Mouse (Mus musculus) forebrain, embryonic 12.5 days (tissue): ENCODE data around the gene Mapkapk2. TPM values are rescaled to one million over a fixed set of nuclear protein-coding genes. Genes with fewer than 3 reads are reported as not detected.
"Not testable (repeated sequence)": the region's sequence is repeated elsewhere in the genome, so short reads cannot be mapped to it uniquely, and the experiment has no call there.

Experiments used
- ATAC-seq: fragments of 200-750 bp; cut with Nextera tagmentation; 2 replicates; pipeline ENCODE4 v1.8.0; 2017; ENCODE audit warnings: moderate TSS enrichment; ENCODE audit not compliant: low FRiP score
- H3K27ac ChIP-seq: fragments of 300-500 bp; sonication (generic); 2 replicates; pipeline ENCODE4 v1.5.1; 2016; ENCODE audit warnings: mild to moderate bottlenecking
- H3K27me3 ChIP-seq: fragments of 300-500 bp; sonication (generic); 2 replicates; pipeline ENCODE4 v1.6.1; 2016; ENCODE audit warnings: mild to moderate bottlenecking
- H3K36me3 ChIP-seq: fragments of 300-500 bp; sonication (generic); replicated peaks from 2 replicates; pipeline ENCODE4 v1.6.1; 2016; ENCODE audit warnings: mild to moderate bottlenecking
- H3K4me1 ChIP-seq: fragments of 300-500 bp; sonication (generic); 2 replicates; pipeline ENCODE4 v1.6.1; 2016
- H3K4me2 ChIP-seq: fragments of 300-500 bp; sonication (generic); 2 replicates; pipeline ENCODE4 v1.6.1; 2016; ENCODE audit warnings: mild to moderate bottlenecking, moderate library complexity
- H3K4me3 ChIP-seq: fragments of 300-500 bp; sonication (generic); replicated peaks from 2 replicates; pipeline ENCODE4 v1.5.1; 2016; ENCODE audit warnings: mild to moderate bottlenecking
- H3K9ac ChIP-seq: fragments of 300-500 bp; sonication (generic); 2 replicates; pipeline ENCODE4 v1.6.1; 2016; ENCODE audit warnings: mild to moderate bottlenecking
- H3K9me3 ChIP-seq: fragments of 300-500 bp; sonication (generic); 2 replicates; pipeline ENCODE4 v1.6.1; 2016
- WGBS: fragments of 180-500 bp; shearing (Covaris S2); methylation state at CpG from one replicate; pipeline ENCODE4 v1.1.7; 2016; 5-methylcytosine and 5-hydroxymethylcytosine counted together
- polyA plus RNA-seq: library from polyadenylated mRNA; unstranded; fragments of >200 nt; fragmentation: Nextera tagmentation; extraction: Ambion mirVana; gene quantifications from 2 replicates; pipeline ENCODE4 v1.2.1, GENCODE M21; 2016

Mapkapk2 gene
- polyA plus RNA-seq, 1 experiment from 2014 or later, result 55.3 TPM

DNA sequence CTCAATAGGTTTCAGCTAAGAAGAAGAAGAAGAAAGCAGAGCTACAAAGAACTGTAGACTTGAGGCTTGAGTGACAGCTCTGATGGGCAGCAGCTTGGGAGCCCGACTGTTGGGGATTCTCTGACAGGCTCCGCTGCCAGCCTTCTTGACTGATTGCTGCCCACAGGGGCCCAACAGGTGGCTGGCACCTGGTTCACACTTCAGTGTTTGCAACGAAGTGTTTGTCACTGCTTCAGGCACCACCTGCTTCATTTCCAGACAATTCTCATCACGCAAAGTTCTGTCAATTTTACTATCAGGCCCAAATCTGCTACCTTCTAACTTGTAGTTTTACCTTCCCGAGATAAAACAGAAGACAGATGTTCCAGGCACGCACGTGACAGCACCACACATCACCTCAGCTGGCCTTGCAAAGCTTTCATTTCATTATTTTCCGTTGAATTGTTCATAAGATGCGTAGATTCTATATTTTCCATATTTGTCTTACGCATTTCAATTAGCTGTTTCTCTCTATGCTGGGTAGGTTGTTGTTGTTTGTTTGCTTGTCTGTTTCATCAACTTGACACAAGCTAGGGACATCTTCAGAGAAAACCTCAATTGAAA is 59.1 kb downstream of the Mapkapk2 start:
- H3K4me3 ChIP-seq, result no peak overlapping the region
- ATAC-seq, result no peak
- no peaks in the 10 kb centered on the region for H3K36me3 ChIP-seq
- no peak overlapping the region for H3K4me2 ChIP-seq
- H3K9me3 ChIP-seq, result no peaks in the 10 kb centered on the region
- 92% methylated on average over 10 of the region's 10 CpGs for WGBS
- no peak overlapping the region for H3K27ac ChIP-seq
- no peaks in the 10 kb centered on the region for H3K4me1 ChIP-seq
- H3K9ac ChIP-seq, result no peak overlapping the region
- no peaks in the 10 kb centered on the region for H3K27me3 ChIP-seq

DNA sequence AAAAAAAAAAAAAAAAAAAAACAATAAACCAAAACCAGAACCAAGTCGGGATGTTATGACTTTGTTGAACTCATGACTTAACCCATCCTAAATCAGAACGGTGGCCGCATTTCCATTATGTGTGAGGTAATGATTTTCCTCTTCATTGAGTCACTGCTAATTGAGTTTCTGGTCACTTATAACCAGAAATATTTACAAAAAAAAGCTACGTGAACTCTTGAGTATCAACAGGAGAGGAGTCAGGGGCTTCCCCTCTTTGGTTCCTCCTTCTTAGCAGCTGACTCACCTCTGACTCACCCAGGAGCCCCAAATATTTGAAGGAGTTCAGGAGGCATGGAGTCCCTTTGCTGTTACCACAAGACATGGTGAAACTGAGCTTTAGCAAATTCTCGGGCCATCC is 59.6 kb downstream of the Mapkapk2 start:
- ATAC-seq, result no peak
- WGBS, result 98% methylated on average over 5 of the region's 5 CpGs
- no peak overlapping the region for H3K27ac ChIP-seq

DNA sequence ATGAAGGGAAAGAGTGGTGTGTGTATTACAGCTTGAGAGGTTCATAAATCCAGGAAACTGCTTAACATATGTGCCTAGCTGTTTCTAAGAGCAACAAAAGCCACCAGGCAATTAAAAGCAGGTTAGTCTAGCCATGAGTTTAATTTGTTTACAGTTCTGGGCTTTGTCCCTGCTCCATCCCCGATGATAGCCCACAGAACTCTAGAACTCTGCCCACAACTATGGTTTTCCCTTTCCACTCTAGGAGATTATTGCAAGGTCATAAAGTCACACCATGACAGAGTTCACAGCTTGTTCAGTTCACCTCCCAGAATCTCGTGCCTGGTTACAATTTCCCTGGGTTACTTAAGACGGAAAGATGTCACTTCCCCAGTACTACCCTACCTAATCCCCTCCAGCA is 66.4 kb downstream of the Mapkapk2 start:
- Histone ChIP-seq H3K4me2 (no peak overlapping the region), H3K4me3 (no peak overlapping the region), H3K9ac (no peak overlapping the region), H3K27me3 (no peaks in the 10 kb centered on the region), H3K36me3 (no peaks in the 10 kb centered on the region), H3K27ac (no peak overlapping the region), H3K4me1 (no peaks in the 10 kb centered on the region), H3K9me3 (no peaks in the 10 kb centered on the region)
- WGBS, result 60% methylated on average over 3 of the region's 3 CpGs
- no peak for ATAC-seq

More for the DNA sequence above, 59.6 kb downstream of the Mapkapk2 start:
- Histone ChIP-seq H3K36me3 (no peaks in the 10 kb centered on the region), H3K27me3 (no peaks in the 10 kb centered on the region), H3K4me2 (no peak overlapping the region), H3K9ac (no peak overlapping the region), H3K9me3 (no peaks in the 10 kb centered on the region), H3K4me1 (no peaks in the 10 kb centered on the region), H3K4me3 (no peak overlapping the region)

GRCm38 (mm10) chr1:131030261-131030660 is 67.4 kb downstream of the Mapkapk2 start:
- 75% methylated on average over 7 of the region's 7 CpGs for WGBS
- Histone ChIP-seq H3K4me3 (no peak overlapping the region), H3K27ac (no peak overlapping the region), H3K27me3 (no peaks in the 10 kb centered on the region), H3K9ac (no peak overlapping the region), H3K4me1 (no peaks in the 10 kb centered on the region), H3K4me2 (no peak overlapping the region), H3K9me3 (no peaks in the 10 kb centered on the region), H3K36me3 (no peaks in the 10 kb centered on the region)
- no peak for ATAC-seq

- Histone ChIP-seq H3K27ac (no peak overlapping the region), H3K4me1 (no peaks in the 10 kb centered on the region), H3K9ac (no peak overlapping the region), H3K27me3 (no peaks in the 10 kb centered on the region), H3K36me3 (no peaks in the 10 kb centered on the region), H3K4me3 (no peak overlapping the region), H3K9me3 (no peaks in the 10 kb centered on the region), H3K4me2 (no peak overlapping the region)
- ATAC-seq, result no peak
- WGBS, result 89% methylated on average over 3 of the region's 3 CpGs
Observed at GRCm38 (mm10) chr1:131029215-131029614, 68.4 kb downstream of the Mapkapk2 start.

GRCm38 (mm10) chr1:131025843-131026190 is 71.8 kb downstream of the Mapkapk2 start:
- Histone ChIP-seq H3K4me2 (no peak overlapping the region), H3K9ac (no peak overlapping the region), H3K4me3 (no peak overlapping the region), H3K4me1 (no peaks in the 10 kb centered on the region), H3K36me3 (no peaks in the 10 kb centered on the region), H3K27ac (no peak overlapping the region), H3K27me3 (no peaks in the 10 kb centered on the region), H3K9me3 (no peaks in the 10 kb centered on the region)
- WGBS, result 87% methylated on average over 4 of the region's 4 CpGs
- no peak for ATAC-seq

GRCm38 (mm10) chr1:131024900-131025842 is 72.5 kb downstream of the Mapkapk2 start:
- H3K36me3 ChIP-seq, result no peaks in the 10 kb centered on the region
- H3K4me3 ChIP-seq, result no peak overlapping the region
- no peak for ATAC-seq
- WGBS, result 83% methylated on average over 8 of the region's 8 CpGs
- no peak overlapping the region for H3K9ac ChIP-seq
- H3K4me1 ChIP-seq, result no peaks in the 10 kb centered on the region
- no peaks in the 10 kb centered on the region for H3K9me3 ChIP-seq
- no peak overlapping the region for H3K4me2 ChIP-seq
- H3K27ac ChIP-seq, result no peak overlapping the region
- H3K27me3 ChIP-seq, result no peaks in the 10 kb centered on the region

DNA sequence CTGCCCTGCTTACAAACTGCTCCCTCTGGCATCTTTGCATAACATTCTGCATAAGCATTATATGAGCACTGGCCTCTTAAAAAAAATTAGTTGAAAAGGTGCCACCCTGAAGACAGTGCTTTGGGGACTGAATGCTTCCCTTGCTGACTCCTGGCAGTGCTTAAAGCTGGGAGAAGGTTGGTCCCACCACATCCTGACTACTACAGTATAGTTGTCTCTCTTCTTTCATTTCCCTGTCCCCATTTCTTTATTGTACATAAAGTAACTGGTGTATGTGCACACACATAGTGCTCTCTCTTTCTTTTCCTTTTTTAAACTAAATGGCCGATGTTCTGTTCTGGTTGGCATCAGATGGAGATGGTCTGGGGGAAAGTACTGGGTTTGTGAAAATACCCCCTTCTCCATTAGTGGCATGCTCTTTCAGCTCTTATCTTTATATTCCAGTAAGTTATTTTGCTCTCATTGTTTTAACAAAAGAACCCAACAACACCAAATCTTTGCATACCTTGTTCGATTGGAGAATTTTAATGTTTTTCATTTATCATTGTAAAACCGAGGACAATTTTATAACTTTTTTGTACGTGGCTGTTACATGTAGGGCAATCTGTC is 74.3 kb downstream of the Mapkapk2 start:
- not testable (repeated sequence) for H3K27me3 ChIP-seq, H3K4me1 ChIP-seq, H3K4me2 ChIP-seq, H3K36me3 ChIP-seq, H3K27ac ChIP-seq, ATAC-seq, H3K4me3 ChIP-seq, H3K9ac ChIP-seq, H3K9me3 ChIP-seq
- 93% methylated on average over 4 of the region's 4 CpGs for WGBS

GRCm38 (mm10) chr1:131022591-131023249 is 74.9 kb downstream of the Mapkapk2 start:
- Histone ChIP-seq H3K36me3 (no peaks in the 10 kb centered on the region), H3K4me3 (no peak overlapping the region), H3K4me2 (no peak overlapping the region), H3K9ac (no peak overlapping the region), H3K4me1 (no peaks in the 10 kb centered on the region), H3K27me3 (no peaks in the 10 kb centered on the region), H3K9me3 (no peaks in the 10 kb centered on the region), H3K27ac (no peak overlapping the region)
- 80% methylated on average over 5 of the region's 5 CpGs for WGBS
- no peak for ATAC-seq

- 83% methylated on average over 11 of the region's 11 CpGs for WGBS
- no peak overlapping the region for H3K27ac ChIP-seq
- no peaks in the 10 kb centered on the region for H3K27me3 ChIP-seq
- H3K9me3 ChIP-seq, result no peaks in the 10 kb centered on the region
- no peaks in the 10 kb centered on the region for H3K4me1 ChIP-seq
- no peaks in the 10 kb centered on the region for H3K36me3 ChIP-seq
- ATAC-seq, result no peak
- no peak overlapping the region for H3K9ac ChIP-seq
- no peak overlapping the region for H3K4me3 ChIP-seq
- no peak overlapping the region for H3K4me2 ChIP-seq
Observed at GRCm38 (mm10) chr1:131021900-131022590, 75.6 kb downstream of the Mapkapk2 start.

- no peak overlapping the region for H3K4me2 ChIP-seq
- no peak overlapping the region for H3K4me3 ChIP-seq
- no peaks in the 10 kb centered on the region for H3K4me1 ChIP-seq
- WGBS, result 85% methylated on average over 9 of the region's 9 CpGs
- no peak for ATAC-seq
- no peak overlapping the region for H3K9ac ChIP-seq
- no peaks in the 10 kb centered on the region for H3K36me3 ChIP-seq
- no peak overlapping the region for H3K27ac ChIP-seq
- H3K27me3 ChIP-seq, result no peaks in the 10 kb centered on the region
- H3K9me3 ChIP-seq, result no peaks in the 10 kb centered on the region
Observed at GRCm38 (mm10) chr1:131021438-131021837, 76.2 kb downstream of the Mapkapk2 start.
